Mouse (Mus musculus): Measurements from ENCODE around the gene Zfp119b.
"Not testable (repeated sequence)": the region's sequence is repeated elsewhere in the genome, so short reads cannot be mapped to it uniquely, and the experiment has no call there.

The Zfp119b gene

GRCm38 (mm10) chr17:55957726-55958583 is 8.7 kb upstream of the Zfp119b start:
- DNase-seq (ENCODE audit: low spot score in 2 of 2) = no peak

GRCm38 (mm10) chr17:55957168-55957567 is 7.9 kb upstream of the Zfp119b start:
- peak in 1 of 2 experiments; percentile 71 for DNase-seq (ENCODE audit: low spot score in 2 of 2)

GRCm38 (mm10) chr17:55956591-55956990 is 7.3 kb upstream of the Zfp119b start:
- no peak for DNase-seq (ENCODE audit: low spot score in 2 of 2)

- peak in 1 of 2 experiments; percentile 80 for DNase-seq (ENCODE audit: low spot score in 2 of 2)
These were observed 6.8 kb upstream of the Zfp119b start for GRCm38 (mm10) chr17:55956129-55956528.

GRCm38 (mm10) chr17:55954229-55954628 is 4.9 kb upstream of the Zfp119b start:
- DNase-seq (ENCODE audit: low spot score in 2 of 2) = no peak

- no peak for DNase-seq (ENCODE audit: low spot score in 2 of 2)
These were observed 4.5 kb upstream of the Zfp119b start for GRCm38 (mm10) chr17:55953751-55954150.

- no peak for DNase-seq (ENCODE audit: low spot score in 2 of 2)
These were observed 3.2 kb upstream of the Zfp119b start, which contains the start of gene Ebi3 for GRCm38 (mm10) chr17:55952447-55953027. Ebi3 (plus strand) TSS chr17:55952640.

- DNase-seq (ENCODE audit: low spot score in 2 of 2) = no peak
These were observed 2.7 kb upstream of the Zfp119b start for GRCm38 (mm10) chr17:55952041-55952440.

- DNase-seq (ENCODE audit: low spot score in 2 of 2) = no peak
These were observed 1.3 kb upstream of the Zfp119b start for GRCm38 (mm10) chr17:55950601-55951000.

GRCm38 (mm10) chr17:55948647-55949046 is 653 bp downstream of the Zfp119b start:
- DNase-seq (ENCODE audit: low spot score in 2 of 2) = no peak

GRCm38 (mm10) chr17:55945696-55946095 is 3.6 kb downstream of the Zfp119b start:
- DNase-seq (ENCODE audit: low spot score in 2 of 2) = no peak

GRCm38 (mm10) chr17:55944866-55945682 is 4.2 kb downstream of the Zfp119b start:
- peak; percentile 87 to 96 for DNase-seq (ENCODE audit: low spot score in 2 of 2)

- DNase-seq (ENCODE audit: low spot score in 2 of 2) = not testable (repeated sequence)
These were observed 4.9 kb downstream of the Zfp119b start for GRCm38 (mm10) chr17:55944387-55944865.

- DNase-seq (ENCODE audit: low spot score in 2 of 2) = no peak
These were observed 16.1 kb downstream of the Zfp119b start for GRCm38 (mm10) chr17:55933191-55933590.

- no peak for DNase-seq (ENCODE audit: low spot score in 2 of 2)
These were observed 16.7 kb downstream of the Zfp119b start for GRCm38 (mm10) chr17:55932635-55933034.

- DNase-seq (ENCODE audit: low spot score in 2 of 2) = peak in 1 of 2 experiments; percentile 55
These were observed 17.5 kb downstream of the Zfp119b start for GRCm38 (mm10) chr17:55931553-55932502.

- DNase-seq (ENCODE audit: low spot score in 2 of 2) = no peak
These were observed 42.6 kb downstream of the Zfp119b start for GRCm38 (mm10) chr17:55906669-55907068.

- DNase-seq (ENCODE audit: low spot score in 2 of 2) = no peak
These were observed 45.2 kb downstream of the Zfp119b start for GRCm38 (mm10) chr17:55904131-55904530.

- no peak for DNase-seq (ENCODE audit: low spot score in 2 of 2)
These were observed 45.6 kb downstream of the Zfp119b start for GRCm38 (mm10) chr17:55903687-55904086.

- DNase-seq (ENCODE audit: low spot score in 2 of 2) = no peak
These were observed 46.2 kb downstream of the Zfp119b start for GRCm38 (mm10) chr17:55903087-55903486.

Measured in left cerebral cortex, adult 9 months (tissue).